Mouse (Mus musculus) lung, adult 2 months (tissue): Measurements from ENCODE around the gene Lmna. TPM values are rescaled to one million over a fixed set of nuclear protein-coding genes. Genes with fewer than 3 reads are reported as not detected.
A peak's percentile ranks its signal among the peaks of the same experiment; 100 is the strongest.

Experiments
- DNase-seq: peaks from one replicate; pipeline ENCODE4 v3.0.0; 2022
- H3K4me1 ChIP-seq: fragments of 200-500 bp; 2 replicates; pipeline ENCODE4 v1.6.1; 2011; ENCODE audit warnings: low read length; ENCODE audit not compliant: control insufficient read depth, insufficient read depth
- H3K4me3 ChIP-seq: fragments of 200-500 bp; replicated peaks from 2 replicates; pipeline ENCODE3; 2011; ENCODE audit warnings: low read depth, mild to moderate bottlenecking, control low read depth, low read length; ENCODE audit errors: extremely low read depth
- CTCF ChIP-seq: fragments of 200-500 bp; IDR thresholded peaks from 2 replicates; pipeline ENCODE4 v1.5.1; 2011; ENCODE audit warnings: mild to moderate bottlenecking, low read length, control low read depth; ENCODE audit not compliant: insufficient read depth
- POLR2A ChIP-seq: fragments of 200-500 bp; IDR thresholded peaks from 2 replicates; pipeline ENCODE4 v1.6.1; 2011; ENCODE audit warnings: low read depth, mild to moderate bottlenecking, control low read depth, low read length, borderline replicate concordance; ENCODE audit errors: extremely low read depth
- WGBS: fragments of 180-500 bp; shearing (Covaris S2); methylation state at CpG from one replicate; pipeline ENCODE4 v1.1.7; 2018; 5-methylcytosine and 5-hydroxymethylcytosine counted together
- polyA plus RNA-seq: library from polyadenylated mRNA; depleted of rRNA; stranded (reverse); fragments of >200 nt; gene quantifications from 2 replicates; pipeline ENCODE4 v1.2.3, GENCODE M21; 2012

The Lmna gene
- polyA plus RNA-seq, 1 experiment, result 302 TPM

- Histone ChIP-seq H3K4me3 (no peak overlapping the region), H3K4me1 (peaks cover 3% of the 10 kb centered on the region; the same call in 1 of the 2 replicates)
- DNase-seq, result no peak
- no peak for TF ChIP-seq CTCF
- no peak for TF ChIP-seq POLR2A
- WGBS, result 83% methylated on average over 2 of the region's 2 CpGs
Measured at GRCm38 (mm10) chr3:88469466-88469865, 40.3 kb downstream of the Lmna start.

- peak; percentile 88 for DNase-seq
- peaks cover 3% of the 10 kb centered on the region; the same call in 1 of the 2 replicates for H3K4me1 ChIP-seq
- no peak for TF ChIP-seq POLR2A
- TF ChIP-seq CTCF, result peak; percentile 95
- 28% methylated on average over 16 of the region's 16 CpGs for WGBS
- no peak overlapping the region for H3K4me3 ChIP-seq
Measured at GRCm38 (mm10) chr3:88467116-88467824, 42.5 kb downstream of the Lmna start.

- DNase-seq, result no peak
- TF ChIP-seq CTCF, result no peak
- no peak for TF ChIP-seq POLR2A
- Histone ChIP-seq H3K4me1 (peaks cover 3% of the 10 kb centered on the region; the same call in 1 of the 2 replicates), H3K4me3 (no peak overlapping the region)
- WGBS, result 74% methylated on average over 2 of the region's 2 CpGs
Measured at GRCm38 (mm10) chr3:88465127-88465526, 44.6 kb downstream of the Lmna start.

- Histone ChIP-seq H3K4me1 (peaks cover 3% of the 10 kb centered on the region; the same call in 1 of the 2 replicates), H3K4me3 (no peak overlapping the region)
- WGBS, result 35% methylated on average over 3 of the region's 3 CpGs
- no peak for DNase-seq
- no peak for TF ChIP-seq CTCF
- no peak for TF ChIP-seq POLR2A
Measured at GRCm38 (mm10) chr3:88464425-88464824, 45.3 kb downstream of the Lmna start.

- DNase-seq, result no peak
- WGBS, result 46% methylated on average over 12 of the region's 12 CpGs
- TF ChIP-seq CTCF (no peak), POLR2A (no peak)
- no peak within 1 kb of the TSS for H3K4me3 ChIP-seq
- peaks cover 3% of the 10 kb centered on the region; the same call in 1 of the 2 replicates for H3K4me1 ChIP-seq
Measured at GRCm38 (mm10) chr3:88460983-88461696, 48.6 kb downstream of the Lmna start, which contains the start of gene Sema4a. Gene Sema4a (minus strand): TSS chr3:88461182.

GRCm38 (mm10) chr3:88460029-88460428 lies 49.7 kb downstream of the Lmna start:
- WGBS, result 60% methylated on average over 5 of the region's 5 CpGs
- DNase-seq, result no peak
- TF ChIP-seq POLR2A (no peak), CTCF (no peak)
- H3K4me3 ChIP-seq, result no peak overlapping the region
- no peaks in the 10 kb centered on the region; the same call in 1 of the 2 replicates for H3K4me1 ChIP-seq

- Histone ChIP-seq H3K4me1 (no peaks in the 10 kb centered on the region; the same call in 1 of the 2 replicates), H3K4me3 (no peak overlapping the region)
- WGBS, result 5% methylated on average over 14 of the region's 14 CpGs
- no peak for DNase-seq
- no peak for TF ChIP-seq CTCF
- TF ChIP-seq POLR2A, result no peak
Measured at GRCm38 (mm10) chr3:88458778-88459219, 51.0 kb downstream of the Lmna start.

- TF ChIP-seq CTCF (no peak), POLR2A (no peak)
- WGBS, result 67% methylated on average over 7 of the region's 7 CpGs
- H3K4me1 ChIP-seq, result no peaks in the 10 kb centered on the region; the same call in 1 of the 2 replicates
- H3K4me3 ChIP-seq, result no peak overlapping the region
- no peak for DNase-seq
Measured at GRCm38 (mm10) chr3:88456746-88457532, 52.8 kb downstream of the Lmna start.

- no peak overlapping the region for H3K4me3 ChIP-seq
- 70% methylated on average over 8 of the region's 8 CpGs for WGBS
- no peaks in the 10 kb centered on the region; the same call in 1 of the 2 replicates for H3K4me1 ChIP-seq
- DNase-seq, result peak; percentile 34
- TF ChIP-seq CTCF, result no peak
- no peak for TF ChIP-seq POLR2A
Measured at GRCm38 (mm10) chr3:88456313-88456712, 53.4 kb downstream of the Lmna start.
